Mouse (Mus musculus) ovary, postnatal 36 days (tissue): Measurements from ENCODE around the gene Gm5868.
A peak's percentile ranks its signal among the peaks of the same experiment; 100 is the strongest.
"Not testable (repeated sequence)": the region's sequence is repeated elsewhere in the genome, so short reads cannot be mapped to it uniquely, and the experiment has no call there.

ENCODE experiments used
- DNase-seq: peaks from one replicate; pipeline ENCODE4 v3.0.0; 2022; ENCODE audit warnings: low spot score, mixed read lengths

Gm5868 gene

GRCm38 (mm10) chr5:72587192-72587681, at the start of gene Gm5868:
Gene Gm5868, minus strand, starts transcription at chr5:72587551.
- DNase-seq = peak; percentile 9

- DNase-seq = no peak
Measured at GRCm38 (mm10) chr5:72636576-72636975, 49.2 kb upstream of the Gm5868 start.

- DNase-seq = no peak
Measured at GRCm38 (mm10) chr5:72636122-72636521, 48.8 kb upstream of the Gm5868 start.

- no peak for DNase-seq
Measured at GRCm38 (mm10) chr5:72634791-72635271, 47.5 kb upstream of the Gm5868 start.

- DNase-seq = no peak
Measured at GRCm38 (mm10) chr5:72630026-72630425, 42.7 kb upstream of the Gm5868 start.

- no peak for DNase-seq
Measured at GRCm38 (mm10) chr5:72621022-72621421, 33.7 kb upstream of the Gm5868 start.

- no peak for DNase-seq
Measured at GRCm38 (mm10) chr5:72617413-72617812, 30.1 kb upstream of the Gm5868 start.

GRCm38 (mm10) chr5:72603138-72603537, 15.8 kb upstream of the Gm5868 start:
- DNase-seq = no peak

GRCm38 (mm10) chr5:72601006-72601405, 13.7 kb upstream of the Gm5868 start:
- DNase-seq = peak; percentile 54

- not testable (repeated sequence) for DNase-seq
Measured at GRCm38 (mm10) chr5:72586667-72587191, 622 bp downstream of the Gm5868 start.

GRCm38 (mm10) chr5:72586122-72586521, 1.2 kb downstream of the Gm5868 start:
- DNase-seq = not testable (repeated sequence)

- DNase-seq = not testable (repeated sequence)
Measured at GRCm38 (mm10) chr5:72580970-72581332, 6.4 kb downstream of the Gm5868 start, which contains the start of gene Zar1. Gene Zar1, minus strand, starts transcription at chr5:72581254.

- peak; percentile 11 for DNase-seq
Measured at GRCm38 (mm10) chr5:72580088-72580969, 7.0 kb downstream of the Gm5868 start.

- DNase-seq = not testable (repeated sequence)
Measured at GRCm38 (mm10) chr5:72579599-72579998, 7.8 kb downstream of the Gm5868 start.

GRCm38 (mm10) chr5:72565621-72566020, 21.7 kb downstream of the Gm5868 start:
- DNase-seq = no peak

- not testable (repeated sequence) for DNase-seq
Measured at GRCm38 (mm10) chr5:72563183-72563582, 24.2 kb downstream of the Gm5868 start.

- DNase-seq = no peak
Measured at GRCm38 (mm10) chr5:72560976-72561628, 26.2 kb downstream of the Gm5868 start.

GRCm38 (mm10) chr5:72559544-72560049, 27.8 kb downstream of the Gm5868 start, which contains the start of gene Nfxl1:
Gene Nfxl1, minus strand, starts transcription at chr5:72559684.
- DNase-seq = peak; percentile 97

- no peak for DNase-seq
Measured at GRCm38 (mm10) chr5:72558716-72559526, 28.4 kb downstream of the Gm5868 start.

- DNase-seq = no peak
Measured at GRCm38 (mm10) chr5:72556245-72556644, 31.1 kb downstream of the Gm5868 start.

- no peak for DNase-seq
Measured at GRCm38 (mm10) chr5:72551209-72551608, 36.1 kb downstream of the Gm5868 start.
